Mouse (Mus musculus): ENCODE measurements around the gene Tatdn2.

GRCm38 (mm10) chr6:113741425-113741824 lies 44.6 kb downstream of the Tatdn2 start:
- TF ChIP-seq CTCF (IDR thresholded peaks at IDR 0.05): no peak
- TF ChIP-seq POLR2A (IDR thresholded peaks at IDR 0.05; ENCODE audit: insufficient read depth, low read depth, low read length): no peak
- TF ChIP-seq EP300 (IDR thresholded peaks at IDR 0.05; ENCODE audit: insufficient read depth, low read depth, low read length): no peak
